Mouse (Mus musculus): ENCODE data around the gene Tnnt2.
A peak's percentile ranks its signal among the peaks of the same experiment; 100 is the strongest.

Tnnt2 gene

DNA sequence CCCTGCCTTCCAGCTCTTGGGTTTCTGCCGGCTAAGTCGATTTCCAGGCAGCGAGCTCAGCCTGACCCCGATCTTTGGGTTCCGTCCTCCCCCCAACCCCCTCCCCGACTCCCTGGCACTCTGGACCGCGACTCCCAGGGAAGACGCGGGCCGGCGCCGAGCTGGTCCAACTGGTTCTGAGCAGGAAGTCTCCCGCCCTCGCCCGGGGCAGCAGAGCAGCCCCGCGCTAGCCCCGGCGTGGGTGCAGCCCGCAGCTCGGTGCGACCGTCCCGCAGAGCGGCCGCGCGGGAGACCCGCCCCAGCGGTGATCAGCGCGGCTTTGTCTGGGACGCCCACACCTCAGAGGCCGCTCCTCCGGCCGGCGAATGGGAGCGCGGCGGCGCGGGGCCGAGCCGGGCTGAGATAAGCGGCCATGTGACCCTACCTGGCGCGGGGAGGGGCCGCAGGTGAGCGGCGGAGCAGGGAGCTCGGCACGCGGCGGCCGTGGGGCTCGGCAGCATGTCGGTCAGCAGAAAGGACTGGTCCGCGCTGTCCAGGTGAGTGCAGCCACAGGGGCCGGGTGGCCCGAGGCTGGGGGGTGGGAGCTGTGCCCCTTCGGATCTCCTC is 17.6 kb upstream of the Tnnt2 start, which contains the start of gene Lad1:
Gene Lad1 (plus strand): TSS at position 118 of the 606 bp plus-strand sequence.
- DNase-seq (ENCODE audit: low read depth, low spot score): no peak

DNA sequence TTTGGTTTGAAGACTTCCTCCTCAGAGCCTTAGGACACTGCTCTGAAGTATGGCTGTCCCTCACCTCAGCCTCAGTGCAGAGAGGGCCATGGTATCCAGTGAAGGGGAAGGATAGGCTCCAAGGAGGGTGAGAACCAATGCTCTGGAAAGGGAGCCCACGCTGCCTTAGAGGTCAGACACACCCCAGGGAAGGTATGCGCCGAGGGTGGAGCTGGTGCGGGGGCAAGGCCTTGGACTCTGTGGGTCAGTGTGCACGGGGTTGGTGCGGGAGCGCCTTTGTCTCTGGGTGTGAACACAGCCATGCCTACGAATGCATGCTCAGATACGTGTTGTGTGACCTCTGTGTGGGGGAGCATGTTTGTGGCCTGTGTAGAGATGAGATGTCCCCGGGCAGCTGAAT is 16.1 kb upstream of the Tnnt2 start:
- DNase-seq (ENCODE audit: low read depth, low spot score): no peak

DNA sequence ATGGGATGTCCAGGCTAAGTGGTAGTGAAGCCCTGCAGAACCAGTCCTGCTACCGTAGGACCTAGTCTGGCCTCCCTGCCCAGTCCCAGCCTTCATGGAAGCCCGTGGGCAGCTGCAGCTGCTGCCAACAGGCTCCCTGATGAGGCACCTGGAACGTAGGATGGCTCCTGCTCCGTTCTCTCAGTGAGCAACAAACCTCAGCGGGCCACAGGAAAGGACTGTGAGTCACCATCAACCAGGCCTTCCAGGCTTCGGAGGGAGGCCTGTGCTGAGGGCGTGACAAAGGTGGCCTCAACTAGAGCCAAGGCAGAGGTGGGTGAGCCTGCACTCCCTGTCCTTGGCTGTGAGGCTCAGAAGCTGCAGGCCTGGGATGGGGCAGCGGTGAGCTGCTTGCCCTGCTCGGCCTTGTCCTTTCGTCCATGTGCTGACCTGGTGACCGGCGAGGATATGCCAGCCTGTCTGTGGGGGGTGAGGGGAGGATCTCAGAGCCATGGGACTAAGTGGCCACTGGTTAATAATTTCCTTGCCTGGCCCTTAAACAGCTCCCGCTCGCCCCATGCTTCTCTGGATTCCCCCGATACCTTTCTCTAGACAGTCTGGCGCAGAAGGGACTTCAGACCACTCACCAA is 15.3 kb upstream of the Tnnt2 start:
- DNase-seq (ENCODE audit: low read depth, low spot score): no peak

DNA sequence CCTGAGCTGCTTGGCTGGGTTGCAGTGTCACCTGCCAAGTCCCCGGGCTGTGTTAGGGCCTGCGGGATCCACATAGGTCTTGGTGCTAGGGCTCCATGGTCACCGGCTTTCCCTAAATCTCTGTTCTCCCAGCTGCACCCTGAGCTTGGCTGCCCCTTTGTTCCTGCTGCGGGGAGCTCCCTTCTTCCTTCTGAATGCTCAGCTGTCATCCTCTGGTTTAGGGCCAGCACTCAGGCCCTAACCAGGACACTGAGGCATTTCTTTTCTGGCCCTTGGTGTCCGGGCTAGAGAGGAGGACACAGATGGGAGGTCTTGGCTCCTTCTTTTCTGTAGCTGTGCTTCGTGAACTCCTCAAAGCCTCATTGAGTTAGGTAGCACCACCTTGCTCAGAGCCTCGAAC is 14.4 kb upstream of the Tnnt2 start:
- DNase-seq (ENCODE audit: low read depth, low spot score): no peak

DNA sequence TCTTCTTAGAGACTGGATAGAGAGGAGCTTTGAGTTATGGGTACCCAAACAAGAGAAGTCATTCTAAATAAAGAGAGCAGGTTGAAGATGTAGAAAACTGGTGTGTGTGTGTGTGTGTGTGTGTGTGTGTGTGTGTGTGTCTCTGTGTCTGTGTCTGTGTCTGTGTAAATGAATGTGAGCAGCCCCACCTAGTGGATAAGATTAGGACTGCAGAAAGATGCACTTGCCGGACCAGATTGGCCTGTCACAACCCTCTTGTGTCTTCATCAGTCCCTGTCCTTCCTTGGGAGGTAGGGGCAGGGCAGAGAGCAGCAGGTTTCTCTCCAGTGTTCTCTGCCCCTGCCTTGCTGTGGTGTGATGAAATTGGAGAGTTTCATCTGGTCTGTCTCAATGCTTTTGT is 7.2 kb upstream of the Tnnt2 start:
- DNase-seq (ENCODE audit: low read depth, low spot score): peak; percentile 72

DNA sequence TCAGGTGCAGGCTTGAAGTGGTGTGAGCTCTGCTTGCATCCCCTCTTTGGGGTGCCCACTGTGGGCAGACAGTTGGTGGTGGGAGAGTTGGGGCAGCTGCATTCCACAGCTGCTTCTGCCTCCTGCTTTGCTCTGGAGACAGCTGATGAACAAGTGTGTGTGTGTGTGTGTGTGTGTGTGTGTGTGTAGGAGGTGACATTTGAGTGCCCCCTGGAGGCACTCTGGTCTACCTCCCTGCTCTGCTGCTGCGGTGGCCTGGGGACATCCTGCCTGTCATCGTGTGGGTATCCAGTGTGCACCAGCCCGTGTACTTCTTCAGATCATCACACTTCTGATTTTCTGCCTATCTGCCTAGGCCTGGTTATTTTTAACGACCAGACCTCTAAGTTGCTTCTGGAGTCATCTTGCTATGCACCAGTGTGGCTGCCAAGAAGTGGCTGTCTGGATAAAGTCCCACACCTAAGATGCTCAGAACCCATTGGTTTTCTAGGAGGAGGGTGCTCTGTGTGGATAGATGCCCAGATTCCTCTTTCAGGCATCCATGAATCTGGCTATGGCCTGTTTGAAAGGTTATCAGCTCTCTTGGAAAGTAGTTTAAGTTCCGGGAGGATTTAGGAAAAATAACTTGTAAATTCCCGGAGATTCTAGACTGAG is 1.8 kb upstream of the Tnnt2 start:
- DNase-seq (ENCODE audit: low read depth, low spot score): peak; percentile 22

GRCm38 (mm10) chr1:135834983-135835382 is 1.2 kb upstream of the Tnnt2 start:
- DNase-seq (ENCODE audit: low read depth, low spot score): no peak

DNA sequence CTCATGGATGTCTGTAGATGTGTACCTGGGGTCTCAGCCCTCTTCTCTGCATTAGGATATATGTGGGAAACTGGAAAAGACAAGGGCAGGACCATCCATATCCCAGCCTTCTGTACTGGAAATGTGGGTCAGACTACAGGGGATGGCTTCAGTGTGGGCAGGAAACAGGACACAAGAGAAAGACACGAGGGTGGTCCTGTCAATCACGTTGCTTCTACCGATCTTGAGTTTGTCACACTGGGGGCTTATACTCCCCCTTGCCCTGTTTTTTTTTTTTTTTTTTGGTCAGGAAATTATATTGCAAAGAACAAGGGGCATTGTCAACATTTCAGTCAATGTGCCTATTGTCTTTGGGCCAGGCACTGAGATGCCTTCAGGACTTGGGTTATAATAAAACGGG is 2.5 kb downstream of the Tnnt2 start:
- no peak for DNase-seq (ENCODE audit: low read depth, low spot score)

GRCm38 (mm10) chr1:135839065-135839464 is 2.9 kb downstream of the Tnnt2 start:
- DNase-seq (ENCODE audit: low read depth, low spot score): no peak

- no peak for DNase-seq (ENCODE audit: low read depth, low spot score)
Observed at GRCm38 (mm10) chr1:135840675-135841395, 4.7 kb downstream of the Tnnt2 start.

DNA sequence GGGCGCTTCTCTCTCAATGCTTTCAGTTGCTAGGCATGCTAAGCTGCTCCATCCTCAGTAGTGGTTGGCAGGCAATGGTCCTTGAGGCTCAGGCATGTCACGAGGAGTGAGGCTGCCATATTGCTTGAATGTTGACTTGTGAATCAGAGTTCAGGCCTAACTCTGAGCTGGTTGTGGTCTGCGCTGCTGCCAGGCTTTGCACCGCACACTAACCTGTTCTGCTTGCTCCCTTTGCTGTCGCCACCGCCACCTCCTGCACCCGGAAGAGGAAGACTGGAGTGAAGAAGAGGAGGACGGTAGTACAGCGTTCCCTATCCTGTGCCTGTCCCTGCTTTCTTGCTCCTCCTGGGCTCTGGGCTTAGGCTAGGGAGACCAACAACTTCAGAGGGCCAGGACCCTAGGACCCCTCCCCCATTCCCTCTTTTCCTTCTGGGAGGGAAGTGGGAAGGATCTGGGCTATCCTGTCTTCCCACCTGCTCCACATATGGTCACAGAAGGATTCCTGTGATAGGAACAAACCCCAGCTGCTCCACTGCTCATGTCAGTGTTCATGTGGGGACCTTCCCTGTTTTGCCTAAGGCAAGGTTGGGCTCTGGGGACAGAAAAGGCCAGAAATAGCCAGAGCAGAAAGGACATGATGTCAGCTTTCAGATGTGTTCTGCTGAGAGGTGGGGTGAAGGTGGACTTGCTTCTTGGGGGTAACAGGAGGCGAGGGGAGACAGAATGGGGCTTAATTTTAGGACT is 7.5 kb downstream of the Tnnt2 start:
- DNase-seq (ENCODE audit: low read depth, low spot score): peak; percentile 7

DNA sequence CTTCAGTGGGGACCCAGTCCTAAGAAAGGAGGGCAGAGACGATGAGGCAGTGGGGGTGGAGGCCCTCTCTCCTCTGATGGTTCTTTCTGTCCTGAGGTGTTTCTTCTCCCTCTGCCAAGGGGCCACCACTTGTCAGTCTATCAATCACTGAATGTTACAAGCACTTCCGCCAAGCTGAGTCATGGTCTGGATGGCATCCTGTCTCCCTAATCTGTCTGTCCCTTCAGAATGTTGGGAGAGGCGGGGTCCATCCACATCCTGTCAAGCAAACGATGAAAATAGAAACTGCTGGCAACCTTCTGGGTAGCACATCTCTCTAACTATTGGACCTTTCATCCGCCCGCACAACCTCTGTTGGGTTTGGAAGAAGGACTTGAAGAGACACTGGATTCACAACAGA is 8.3 kb downstream of the Tnnt2 start:
- no peak for DNase-seq (ENCODE audit: low read depth, low spot score)

DNA sequence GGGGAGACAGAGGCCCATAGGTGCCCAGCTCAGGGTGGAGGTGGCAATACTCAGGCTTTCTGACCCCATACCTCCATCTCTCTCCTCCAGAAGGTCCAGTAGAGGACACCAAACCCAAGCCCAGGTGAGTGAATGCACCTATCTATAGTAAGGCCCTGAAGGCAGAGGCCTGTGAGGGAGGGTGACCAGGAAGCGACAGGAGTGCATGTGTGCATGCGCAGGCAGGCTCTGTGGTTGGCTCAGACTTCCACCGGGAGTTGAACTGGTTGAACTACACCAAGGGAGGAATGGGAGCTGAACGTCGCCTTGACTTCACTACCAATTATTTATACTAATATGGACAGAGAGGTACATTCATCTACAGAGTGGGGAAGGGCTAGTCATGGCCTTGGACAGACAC is 10.5 kb downstream of the Tnnt2 start:
- no peak for DNase-seq (ENCODE audit: low read depth, low spot score)

DNA sequence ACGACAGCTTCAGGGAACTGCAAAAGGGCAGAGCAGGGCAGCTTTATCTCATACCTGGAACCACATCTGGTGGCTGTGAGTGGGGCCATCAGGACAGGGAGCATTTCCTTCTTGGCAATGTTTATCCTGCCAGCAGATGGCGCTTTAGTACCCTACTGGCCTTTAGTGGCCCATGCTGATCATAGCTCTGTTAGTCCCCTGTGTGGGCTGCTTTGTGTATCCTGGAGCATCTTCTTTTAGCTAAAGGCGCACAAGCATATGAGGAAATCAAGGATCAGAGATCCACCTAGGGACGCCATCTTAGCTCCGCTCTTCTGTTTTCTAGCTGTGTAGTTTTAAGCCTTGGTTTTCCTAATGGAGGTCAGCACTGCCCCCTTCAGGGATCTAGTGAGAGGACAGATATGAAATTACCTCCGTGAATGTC is 11.0 kb downstream of the Tnnt2 start:
- DNase-seq (ENCODE audit: low read depth, low spot score): peak; percentile 75

DNA sequence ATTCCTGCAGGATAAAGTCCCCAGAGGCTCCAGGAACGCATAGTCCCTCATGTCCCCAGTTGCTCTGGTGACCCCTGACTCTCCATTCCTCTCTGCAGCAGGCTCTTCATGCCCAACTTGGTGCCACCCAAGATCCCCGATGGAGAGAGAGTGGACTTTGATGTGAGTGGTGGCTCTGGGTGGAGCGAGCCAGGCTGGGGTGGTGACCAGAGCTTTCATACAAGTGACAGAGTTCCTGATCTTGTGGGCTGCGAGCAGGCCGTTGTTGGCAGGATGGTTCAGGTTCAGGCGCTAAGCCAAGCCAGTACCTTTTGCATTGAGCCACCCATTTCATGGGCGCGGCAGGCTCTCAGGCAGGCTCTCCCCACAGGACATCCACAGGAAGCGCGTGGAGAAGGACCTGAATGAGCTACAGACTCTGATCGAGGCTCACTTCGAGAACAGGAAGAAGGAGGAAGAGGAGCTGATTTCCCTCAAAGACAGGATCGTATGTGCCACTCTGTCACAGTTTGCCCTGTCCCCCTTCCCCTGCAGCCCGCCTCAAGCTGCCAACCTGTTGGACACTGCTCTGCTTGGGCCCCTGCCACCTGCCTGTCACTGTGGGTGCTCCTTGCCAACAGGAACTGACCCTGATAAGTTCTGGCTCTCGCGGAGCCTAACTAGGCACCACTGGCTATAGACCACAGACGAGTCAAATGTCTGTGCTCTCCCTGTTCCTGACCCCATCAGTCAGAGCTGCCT is 11.6 kb downstream of the Tnnt2 start:
- DNase-seq (ENCODE audit: low read depth, low spot score): no peak

DNA sequence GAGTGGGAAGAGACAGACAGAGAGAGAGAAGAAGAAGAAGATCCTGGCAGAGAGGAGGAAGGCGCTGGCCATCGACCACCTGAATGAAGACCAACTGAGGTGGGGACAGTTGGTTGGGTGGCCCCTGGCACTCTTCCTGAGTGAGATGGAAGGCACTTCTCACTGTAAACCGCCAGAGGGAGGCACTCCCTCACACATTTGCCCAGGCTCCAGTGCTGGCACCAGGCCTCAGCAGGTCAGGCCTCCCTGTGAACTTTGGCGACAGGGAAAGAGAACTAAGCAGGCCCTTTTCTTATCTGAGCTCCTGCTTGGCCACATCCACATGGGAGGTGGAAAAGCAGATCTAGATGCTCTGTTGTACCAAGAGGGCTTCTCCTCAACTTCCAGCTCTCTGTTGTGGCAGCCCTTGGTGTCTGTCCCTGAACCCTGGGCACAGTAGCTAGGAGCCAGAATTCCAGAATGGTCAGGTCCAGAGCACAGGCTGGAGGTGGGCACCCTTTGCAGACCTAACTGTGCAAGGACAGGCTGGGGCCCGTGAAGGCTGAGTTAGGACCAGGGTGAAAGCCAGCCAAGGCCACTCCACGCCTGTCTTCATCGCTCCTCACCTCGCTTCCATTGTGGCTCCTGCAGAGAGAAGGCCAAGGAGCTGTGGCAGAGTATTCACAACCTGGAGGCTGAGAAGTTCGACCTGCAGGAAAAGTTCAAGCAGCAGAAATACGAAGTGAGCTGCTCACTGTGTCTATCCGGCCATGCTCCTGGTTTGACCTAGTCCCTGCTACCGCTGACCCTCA is 14.8 kb downstream of the Tnnt2 start:
- peak; percentile 32 for DNase-seq (ENCODE audit: low read depth, low spot score)

DNA sequence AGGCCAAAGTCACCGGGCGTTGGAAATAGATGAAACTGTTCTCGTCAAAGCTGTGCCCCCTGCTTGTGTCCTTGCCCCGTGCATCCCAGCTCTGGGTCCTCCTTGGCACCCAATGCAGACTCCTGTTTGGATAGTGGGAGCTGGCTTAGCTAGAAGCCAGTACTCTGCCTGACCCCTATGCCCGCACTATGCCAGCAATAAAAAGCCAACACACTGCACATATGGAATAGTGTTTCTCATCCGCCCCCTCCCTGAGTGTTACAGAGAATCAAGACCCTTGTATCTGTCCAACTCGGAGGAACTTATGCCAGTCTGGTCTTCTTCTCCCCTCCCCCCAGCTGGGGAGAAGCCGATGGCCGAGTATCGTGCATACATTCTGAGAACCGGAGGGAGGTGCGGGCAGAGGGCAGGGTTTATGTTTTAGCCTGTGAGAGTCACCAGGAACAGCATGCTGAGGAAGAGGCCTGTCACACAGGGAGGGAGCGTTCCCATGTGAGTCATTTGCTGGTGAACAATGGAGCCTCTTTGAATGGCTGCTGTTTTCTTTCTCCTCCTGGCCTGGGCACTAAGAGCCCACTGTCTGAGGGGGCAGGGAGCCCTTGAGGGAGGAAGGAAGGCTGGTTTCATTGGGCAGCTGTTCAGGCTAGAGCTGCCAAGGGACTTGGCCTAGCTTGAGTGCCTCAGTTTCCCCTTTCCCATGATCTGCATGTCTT is 16.0 kb downstream of the Tnnt2 start:
- DNase-seq (ENCODE audit: low read depth, low spot score): no peak

DNA sequence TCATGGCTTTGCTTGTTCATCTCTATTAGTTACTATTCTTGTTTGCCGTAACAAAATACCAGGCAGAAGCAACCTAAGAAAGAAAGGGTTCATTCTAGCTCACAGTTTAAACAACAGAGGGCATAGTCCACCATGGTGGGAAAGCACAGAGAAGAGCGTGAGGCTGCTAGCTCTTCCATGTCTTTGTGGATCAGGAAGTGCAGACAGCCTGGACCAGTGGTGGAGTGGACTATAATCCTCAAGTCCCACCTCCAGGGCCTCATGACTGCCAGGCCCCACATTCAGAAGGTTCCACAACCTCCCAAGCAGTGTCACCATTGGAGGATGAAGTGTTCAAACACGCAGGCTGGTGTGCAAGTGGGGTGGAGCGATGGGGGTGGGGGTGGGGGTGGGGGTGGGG is 17.0 kb downstream of the Tnnt2 start:
- no peak for DNase-seq (ENCODE audit: low read depth, low spot score)

GRCm38 (mm10) chr1:135854591-135855343 is 18.6 kb downstream of the Tnnt2 start:
- no peak for DNase-seq (ENCODE audit: low read depth, low spot score)

All from A20 (cell line).